Mouse (Mus musculus): ENCODE measurements around the gene Txnrd2.

Txnrd2 gene

GRCm38 (mm10) chr16:18394056-18394455, 32.1 kb upstream of the Txnrd2 start:
- DNase-seq, result no peak

GRCm38 (mm10) chr16:18394777-18395619, 31.2 kb upstream of the Txnrd2 start:
- no peak for DNase-seq

- no peak for DNase-seq
These were observed 30.6 kb upstream of the Txnrd2 start for GRCm38 (mm10) chr16:18395620-18396036.

- DNase-seq, result peak; percentile 80
These were observed 30.0 kb upstream of the Txnrd2 start for GRCm38 (mm10) chr16:18396201-18396600.

- no peak for DNase-seq
These were observed 29.2 kb upstream of the Txnrd2 start for GRCm38 (mm10) chr16:18396791-18397621.

GRCm38 (mm10) chr16:18400028-18400427, 26.2 kb upstream of the Txnrd2 start:
- DNase-seq, result no peak

- DNase-seq, result no peak
These were observed 25.5 kb upstream of the Txnrd2 start for GRCm38 (mm10) chr16:18400472-18401216.

- no peak for DNase-seq
These were observed 22.9 kb upstream of the Txnrd2 start for GRCm38 (mm10) chr16:18403285-18403684.

- DNase-seq, result no peak
These were observed 20.9 kb upstream of the Txnrd2 start for GRCm38 (mm10) chr16:18405091-18405854.

- DNase-seq, result no peak
These were observed 20.3 kb upstream of the Txnrd2 start for GRCm38 (mm10) chr16:18405876-18406275.

- DNase-seq, result peak; percentile 75
These were observed 19.9 kb upstream of the Txnrd2 start for GRCm38 (mm10) chr16:18406293-18406692.

- no peak for DNase-seq
These were observed 18.3 kb upstream of the Txnrd2 start for GRCm38 (mm10) chr16:18407912-18408311.

- DNase-seq, result no peak
These were observed 16.4 kb upstream of the Txnrd2 start for GRCm38 (mm10) chr16:18409776-18410175.

- no peak for DNase-seq
These were observed 15.8 kb upstream of the Txnrd2 start for GRCm38 (mm10) chr16:18410418-18410817.

- DNase-seq, result peak; percentile 82
These were observed 15.0 kb upstream of the Txnrd2 start for GRCm38 (mm10) chr16:18411026-18411649.

- DNase-seq, result peak; percentile 96
These were observed 14.2 kb upstream of the Txnrd2 start for GRCm38 (mm10) chr16:18411802-18412476.

- DNase-seq, result no peak
These were observed 13.0 kb upstream of the Txnrd2 start for GRCm38 (mm10) chr16:18413032-18413816.

GRCm38 (mm10) chr16:18416094-18416761, 10.0 kb upstream of the Txnrd2 start:
- DNase-seq, result peak; percentile 65

GRCm38 (mm10) chr16:18416837-18417236, 9.3 kb upstream of the Txnrd2 start:
- DNase-seq, result no peak

GRCm38 (mm10) chr16:18417491-18417890, 8.7 kb upstream of the Txnrd2 start:
- no peak for DNase-seq

Measured in kidney, adult 9 months (tissue).